Mouse (Mus musculus) C2C12 (cell line): ENCODE data around the gene Bad. TPM values are rescaled to one million over a fixed set of nuclear protein-coding genes. Genes with fewer than 3 reads are reported as not detected.

Experiments
- H3K27me3 ChIP-seq: one replicate; pipeline ENCODE4 v1.6.1; 2011; ENCODE audit not compliant: control insufficient read depth, insufficient read depth, insufficient read length
- H3K36me3 ChIP-seq: one replicate; pipeline ENCODE4 v1.6.1; 2011; ENCODE audit not compliant: control insufficient read depth, insufficient read depth
- H3K4me3 ChIP-seq: one replicate; pipeline ENCODE4 v1.5.1; 2011; ENCODE audit warnings: mild to moderate bottlenecking, control low read depth; ENCODE audit not compliant: poor library complexity, insufficient read depth, severe bottlenecking
- H3K79me2 ChIP-seq: one replicate; pipeline ENCODE4 v1.6.1; 2011; ENCODE audit not compliant: control insufficient read depth, insufficient read depth
- H3K79me3 ChIP-seq: one replicate; pipeline ENCODE4 v1.6.1; 2011; ENCODE audit warnings: low read depth, control low read depth
- H3ac ChIP-seq: one replicate; pipeline ENCODE3; 2011; ENCODE audit warnings: low read depth; ENCODE audit not compliant: control insufficient read depth, insufficient read length
- CEBPB ChIP-seq: IDR thresholded peaks from one replicate; pipeline ENCODE4 v1.6.1; 2011; ENCODE audit warnings: low read depth, mild to moderate bottlenecking, control low read depth, moderate library complexity
- CTCF ChIP-seq: IDR thresholded peaks from one replicate; pipeline ENCODE4 v1.5.1; 2011; ENCODE audit not compliant: control insufficient read depth, insufficient read depth, insufficient read length
- FOSL1 ChIP-seq: IDR thresholded peaks from one replicate; pipeline ENCODE4 v1.8.0; 2011; ENCODE audit warnings: mild to moderate bottlenecking, low read length; ENCODE audit not compliant: poor library complexity, insufficient read depth, severe bottlenecking
- MAX ChIP-seq: IDR thresholded peaks from one replicate; pipeline ENCODE4 v1.6.1; 2011; ENCODE audit warnings: mild to moderate bottlenecking, control low read depth
- MYOD1 ChIP-seq: IDR thresholded peaks from one replicate; pipeline ENCODE4 v1.6.1; 2011; ENCODE audit warnings: low read depth; ENCODE audit not compliant: control insufficient read depth, insufficient read length
- MYOG ChIP-seq: IDR thresholded peaks from one replicate; pipeline ENCODE4 v1.6.1; 2011; ENCODE audit not compliant: control insufficient read depth, insufficient read length; ENCODE audit errors: extremely low read depth
- USF1 ChIP-seq: IDR thresholded peaks from one replicate; pipeline ENCODE4 v1.6.1; 2011; ENCODE audit warnings: low read depth, mild to moderate bottlenecking, control low read depth, moderate library complexity
- polyA plus RNA-seq: library from polyadenylated mRNA; unstranded; fragments of >200 nt; fragmentation: generic; extraction: Trizol; gene quantifications from one replicate; pipeline ENCODE4 v1.2.1, GENCODE M21; 2012; ENCODE audit warnings: missing spikeins

Bad gene
- polyA plus RNA-seq, 1 experiment: 84.0 TPM

DNA sequence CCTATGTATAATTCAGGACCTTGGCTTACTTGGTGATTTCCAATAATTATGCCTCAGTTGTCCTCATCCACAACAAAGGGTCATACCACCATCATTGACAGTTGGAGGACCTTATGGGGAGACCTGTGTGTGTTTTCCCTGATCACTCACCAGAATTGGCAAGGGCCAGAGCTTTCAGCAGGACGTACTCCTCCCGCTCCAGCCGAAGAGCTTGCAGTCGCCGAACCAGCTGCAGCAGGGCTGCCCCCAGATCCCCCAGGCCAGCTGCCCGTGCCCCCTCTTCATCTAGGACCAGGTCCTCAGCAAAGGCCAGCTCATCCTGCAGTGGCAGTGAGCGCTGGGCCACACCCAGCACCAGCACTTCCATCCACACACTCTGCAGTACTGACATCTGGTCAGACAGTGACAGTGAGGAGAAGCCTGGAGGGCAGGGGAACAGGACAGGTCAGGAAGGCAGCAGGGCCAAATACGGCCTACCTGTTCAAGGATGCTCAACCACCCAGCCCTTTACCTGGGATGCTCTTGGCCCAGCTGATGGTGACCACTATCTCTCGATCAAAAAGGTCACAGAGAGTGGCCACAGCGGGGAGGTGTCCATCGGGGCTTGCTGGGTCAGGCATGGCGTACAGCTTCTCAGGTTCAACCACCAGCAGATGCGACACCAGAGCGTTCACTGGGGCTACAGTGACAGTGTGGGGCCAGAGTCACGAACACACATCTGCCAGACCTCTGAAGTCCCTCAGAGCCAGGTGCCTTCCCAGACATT is 29.3 kb upstream of the Bad start:
- H3K79me2 ChIP-seq: peaks cover 49% of the 10 kb centered on the region
- H3K79me3 ChIP-seq: peaks cover 20% of the 10 kb centered on the region
- H3ac ChIP-seq: no peak overlapping the region
- no peak overlapping the region for H3K4me3 ChIP-seq
- H3K27me3 ChIP-seq: no peaks in the 10 kb centered on the region
- H3K36me3 ChIP-seq: peaks cover 29% of the 10 kb centered on the region
- TF ChIP-seq MYOD1 (no peak), CEBPB (no peak), USF1 (no peak), FOSL1 (no peak), MAX (no peak), MYOG (no peak), CTCF (no peak)

DNA sequence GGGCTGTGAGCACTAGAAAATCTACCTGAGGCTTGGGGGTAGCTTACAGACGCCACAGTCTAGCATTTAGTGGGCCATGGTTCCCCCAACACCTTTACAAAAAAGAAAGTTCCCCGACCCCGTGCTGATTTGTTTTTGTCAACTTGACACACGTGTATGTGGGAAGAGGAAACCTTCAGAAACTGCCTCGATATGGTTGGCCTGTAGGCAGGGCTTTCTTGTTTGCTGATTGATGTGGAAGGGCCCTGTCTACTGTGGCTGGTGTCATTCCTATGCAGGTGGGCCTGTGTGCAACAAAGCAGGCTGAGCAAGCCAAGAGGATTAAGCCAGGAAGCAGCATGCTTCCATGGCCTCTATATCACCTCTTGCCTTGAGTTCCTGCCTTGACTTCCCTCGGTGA is 28.6 kb upstream of the Bad start:
- Histone ChIP-seq H3K79me3 (peaks cover 13% of the 10 kb centered on the region), H3K4me3 (no peak overlapping the region), H3K79me2 (peaks cover 42% of the 10 kb centered on the region), H3ac (no peak overlapping the region), H3K36me3 (peaks cover 25% of the 10 kb centered on the region), H3K27me3 (no peaks in the 10 kb centered on the region)
- TF ChIP-seq MAX: no peak
- no peak for TF ChIP-seq MYOD1
- no peak for TF ChIP-seq USF1
- no peak for TF ChIP-seq CEBPB
- TF ChIP-seq CTCF: no peak
- no peak for TF ChIP-seq FOSL1
- TF ChIP-seq MYOG: no peak

DNA sequence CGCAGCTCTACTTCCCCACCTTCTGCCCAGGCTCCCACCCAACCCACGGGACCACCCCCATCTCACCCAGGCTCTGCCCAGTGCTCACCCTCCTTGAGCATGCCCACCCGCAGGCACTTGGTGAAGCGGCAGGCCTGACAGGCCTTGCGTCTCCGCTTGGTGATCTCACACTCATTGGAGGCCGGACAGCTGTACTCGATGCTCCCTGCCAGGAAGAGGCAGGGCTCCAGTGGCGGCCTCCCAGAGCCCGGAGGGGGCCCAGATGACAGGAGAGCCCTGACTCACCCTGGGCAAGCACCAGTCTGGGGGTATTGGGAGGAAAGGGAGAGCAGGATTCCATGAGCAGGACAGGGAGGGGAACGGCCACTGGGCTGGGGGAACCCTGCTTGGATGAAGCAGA is 27.7 kb upstream of the Bad start:
- Histone ChIP-seq H3K27me3 (no peaks in the 10 kb centered on the region), H3ac (no peak overlapping the region), H3K36me3 (peaks cover 25% of the 10 kb centered on the region), H3K79me3 (peaks cover 4% of the 10 kb centered on the region), H3K4me3 (no peak overlapping the region), H3K79me2 (peaks cover 38% of the 10 kb centered on the region)
- TF ChIP-seq MYOG (no peak), USF1 (no peak), FOSL1 (no peak)

DNA sequence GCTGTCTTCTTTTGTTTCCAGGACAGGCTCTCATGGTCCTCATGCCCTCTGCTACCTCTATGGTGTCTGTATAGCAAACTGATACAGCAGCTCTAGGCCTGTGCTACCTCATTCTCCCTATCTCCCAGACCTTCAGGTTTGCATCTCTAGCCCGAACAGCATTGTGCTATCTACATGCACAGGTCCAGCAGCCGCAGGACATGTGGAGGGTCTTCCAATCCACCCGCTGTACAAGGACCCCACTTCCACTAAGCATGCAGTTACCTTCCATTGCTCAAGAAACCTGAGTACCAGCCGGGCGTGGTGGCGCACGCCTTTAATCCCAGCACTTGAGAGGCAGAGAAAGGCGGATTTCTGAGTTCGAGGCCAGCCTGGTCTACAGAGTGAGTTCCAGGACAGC is 27.1 kb upstream of the Bad start:
- Histone ChIP-seq H3K79me3 (peaks cover 4% of the 10 kb centered on the region), H3K4me3 (no peak overlapping the region), H3ac (no peak overlapping the region), H3K27me3 (no peaks in the 10 kb centered on the region), H3K36me3 (peaks cover 25% of the 10 kb centered on the region), H3K79me2 (peaks cover 36% of the 10 kb centered on the region)
- no peak for TF ChIP-seq CEBPB
- no peak for TF ChIP-seq USF1
- TF ChIP-seq FOSL1: no peak
- TF ChIP-seq CTCF: no peak
- TF ChIP-seq MAX: no peak
- TF ChIP-seq MYOD1: no peak
- no peak for TF ChIP-seq MYOG

DNA sequence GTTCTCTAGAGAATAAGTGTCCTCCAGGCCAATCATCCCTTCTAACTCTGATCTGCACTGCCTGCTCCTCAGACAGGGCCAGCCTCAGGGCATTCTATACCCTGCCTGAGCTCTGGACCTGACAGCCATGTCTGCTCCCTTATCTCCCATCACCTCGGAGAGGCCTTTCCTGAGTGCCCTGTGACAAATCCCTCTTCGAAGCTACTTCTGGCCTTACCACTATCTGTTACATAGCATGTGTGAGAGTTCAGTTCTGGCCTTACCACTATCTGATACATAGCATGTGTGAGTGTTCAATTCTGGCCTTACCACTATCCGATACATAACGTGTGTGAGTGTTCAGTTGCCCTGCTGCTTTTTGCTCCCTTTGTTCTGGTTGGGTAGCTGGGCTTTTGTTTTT is 26.4 kb upstream of the Bad start:
- Histone ChIP-seq H3K36me3 (peaks cover 25% of the 10 kb centered on the region), H3K27me3 (no peaks in the 10 kb centered on the region), H3K79me2 (peaks cover 42% of the 10 kb centered on the region), H3K79me3 (peaks cover 4% of the 10 kb centered on the region), H3K4me3 (no peak overlapping the region), H3ac (no peak overlapping the region)
- TF ChIP-seq CEBPB (no peak), MYOD1 (no peak), USF1 (no peak), MAX (no peak), CTCF (no peak), MYOG (no peak), FOSL1 (no peak)

DNA sequence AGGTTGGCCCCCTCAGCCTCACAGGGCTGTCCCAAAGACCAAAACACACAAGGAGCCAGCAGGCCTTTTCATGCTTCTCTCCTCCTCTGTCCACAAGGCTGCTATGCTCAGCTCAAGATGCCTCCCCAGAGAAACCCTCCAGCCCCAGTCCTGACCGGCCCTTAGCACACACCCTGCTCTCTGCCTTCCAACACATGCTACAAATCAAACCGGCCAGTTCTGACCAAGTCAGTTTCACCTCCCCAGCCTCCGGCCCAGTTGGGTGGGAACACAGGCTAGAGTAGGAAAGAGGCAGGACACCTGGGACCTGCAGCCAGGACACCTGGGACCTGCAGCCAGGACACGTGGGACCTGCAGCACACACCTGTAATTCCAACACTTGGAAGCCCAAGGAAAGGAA is 25.2 kb upstream of the Bad start:
- Histone ChIP-seq H3K79me2 (peaks cover 40% of the 10 kb centered on the region), H3K4me3 (no peak overlapping the region), H3K36me3 (peaks cover 21% of the 10 kb centered on the region), H3ac (no peak overlapping the region), H3K79me3 (peaks cover 4% of the 10 kb centered on the region), H3K27me3 (no peaks in the 10 kb centered on the region)
- TF ChIP-seq USF1: no peak
